Mouse (Mus musculus) stomach, embryonic 16.5 days (tissue): ENCODE data around the gene Gm13697. TPM values are rescaled to one million over a fixed set of nuclear protein-coding genes. Genes with fewer than 3 reads are reported as not detected.
A peak's percentile ranks its signal among the peaks of the same experiment; 100 is the strongest.

Experiments used
- ATAC-seq: fragments of 200-750 bp; cut with Nextera tagmentation; 2 replicates; pipeline ENCODE4 v1.8.0; 2017; ENCODE audit warnings: moderate number of reproducible peaks, moderate TSS enrichment; ENCODE audit not compliant: insufficient read depth, low FRiP score
- H3K27ac ChIP-seq: fragments of 300-500 bp; sonication (generic); 2 replicates; pipeline ENCODE4 v1.5.1; 2014; ENCODE audit warnings: low read length
- H3K27me3 ChIP-seq: fragments of 300-500 bp; sonication (generic); 2 replicates; pipeline ENCODE4 v1.6.1; 2014; ENCODE audit warnings: low read length, control low read depth, mixed read lengths; ENCODE audit not compliant: control insufficient read depth, insufficient read depth
- H3K36me3 ChIP-seq: fragments of 300-500 bp; sonication (generic); 2 replicates; pipeline ENCODE4 v1.6.1; 2014; ENCODE audit warnings: low read length; ENCODE audit not compliant: control insufficient read depth, insufficient read depth
- H3K4me1 ChIP-seq: fragments of 300-500 bp; sonication (generic); 2 replicates; pipeline ENCODE4 v1.6.1; 2014; ENCODE audit warnings: low read length, control low read depth, mixed read lengths; ENCODE audit not compliant: control insufficient read depth, insufficient read depth
- H3K4me2 ChIP-seq: fragments of 300-500 bp; sonication (generic); 2 replicates; pipeline ENCODE4 v1.6.1; 2014; ENCODE audit warnings: low read depth, low read length, mixed read lengths
- H3K4me3 ChIP-seq: fragments of 300-500 bp; sonication (generic); replicated peaks from 2 replicates; pipeline ENCODE4 v1.5.1; 2014; ENCODE audit warnings: mild to moderate bottlenecking, low read length
- H3K9ac ChIP-seq: fragments of 300-500 bp; sonication (generic); 2 replicates; pipeline ENCODE4 v1.6.1; 2014; ENCODE audit warnings: low read length
- H3K9me3 ChIP-seq: fragments of 300-500 bp; sonication (generic); replicated peaks from 2 replicates; pipeline ENCODE4 v1.6.1; 2016; ENCODE audit warnings: low read length, control low read depth; ENCODE audit not compliant: control insufficient read depth
- WGBS: fragments of 180-500 bp; shearing (Covaris S2); extraction: QIAGEN DNeasy Blood & Tissue Kit; methylation state at CpG from one replicate; pipeline ENCODE4 v1.1.7; 2014; 5-methylcytosine and 5-hydroxymethylcytosine counted together
- polyA plus RNA-seq: library from polyadenylated mRNA; unstranded; fragments of >200 nt; fragmentation: Nextera tagmentation; extraction: Ambion mirVana; gene quantifications from 2 replicates; pipeline ENCODE4 v1.2.1, GENCODE M21; 2015

The Gm13697 gene
- polyA plus RNA-seq, 1 experiment from 2014 or later, result not detected

DNA sequence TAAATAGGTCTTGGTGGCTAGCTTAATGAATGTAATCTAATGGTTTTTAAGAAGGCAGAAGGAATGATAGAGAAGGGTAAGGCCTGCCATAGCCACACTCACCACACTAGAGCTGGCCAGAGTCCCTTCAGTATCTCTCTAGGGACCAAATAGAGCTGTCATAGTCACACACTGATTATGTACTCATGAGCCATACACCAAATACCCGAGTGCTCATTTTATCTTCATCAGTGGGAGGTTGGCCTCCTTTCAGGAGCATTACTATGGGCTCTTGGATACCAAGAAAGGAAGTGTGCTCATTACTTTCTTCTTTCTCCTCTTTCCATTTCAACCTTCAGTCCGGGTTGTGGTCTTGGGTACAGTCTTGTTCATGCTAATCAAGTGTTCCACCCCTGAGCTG, 37.4 kb downstream of the Gm13697 start:
- 84% methylated on average over 2 of the region's 2 CpGs for WGBS
- no peaks in the 10 kb centered on the region for H3K9me3 ChIP-seq
- H3K4me2 ChIP-seq, result no peak overlapping the region
- H3K4me1 ChIP-seq, result no peaks in the 10 kb centered on the region
- no peak overlapping the region for H3K9ac ChIP-seq
- no peak for ATAC-seq
- H3K36me3 ChIP-seq, result no peaks in the 10 kb centered on the region
- no peak overlapping the region for H3K27ac ChIP-seq
- H3K4me3 ChIP-seq, result no peak overlapping the region
- H3K27me3 ChIP-seq, result no peaks in the 10 kb centered on the region

DNA sequence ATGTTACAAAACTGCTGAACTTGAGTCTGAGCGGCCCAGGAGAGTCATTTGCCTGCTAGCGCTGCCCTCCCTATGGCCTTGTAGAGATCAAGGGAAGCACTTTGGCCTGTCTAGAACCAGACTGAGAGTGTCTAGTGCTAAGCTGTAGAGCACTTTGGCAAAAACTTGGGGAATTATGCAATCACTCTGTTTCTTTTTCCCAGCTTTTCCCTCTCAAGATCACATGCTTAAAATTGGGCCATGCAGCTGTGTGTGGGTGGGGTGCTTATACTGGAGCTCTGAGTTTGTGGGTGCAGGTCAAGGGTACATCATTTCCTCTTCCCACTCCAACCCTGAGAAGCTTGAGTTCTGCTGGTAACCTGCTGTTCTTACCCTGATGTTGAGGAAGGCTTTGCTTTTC, 38.4 kb downstream of the Gm13697 start:
- Histone ChIP-seq H3K27ac (no peak overlapping the region), H3K4me1 (no peaks in the 10 kb centered on the region), H3K4me3 (no peak overlapping the region), H3K9me3 (no peaks in the 10 kb centered on the region), H3K4me2 (no peak overlapping the region), H3K36me3 (no peaks in the 10 kb centered on the region), H3K27me3 (no peaks in the 10 kb centered on the region), H3K9ac (no peak overlapping the region)
- 63% methylated on average over 2 of the region's 2 CpGs for WGBS
- peak; percentile 53; the same call in 1 of the 2 replicates for ATAC-seq

DNA sequence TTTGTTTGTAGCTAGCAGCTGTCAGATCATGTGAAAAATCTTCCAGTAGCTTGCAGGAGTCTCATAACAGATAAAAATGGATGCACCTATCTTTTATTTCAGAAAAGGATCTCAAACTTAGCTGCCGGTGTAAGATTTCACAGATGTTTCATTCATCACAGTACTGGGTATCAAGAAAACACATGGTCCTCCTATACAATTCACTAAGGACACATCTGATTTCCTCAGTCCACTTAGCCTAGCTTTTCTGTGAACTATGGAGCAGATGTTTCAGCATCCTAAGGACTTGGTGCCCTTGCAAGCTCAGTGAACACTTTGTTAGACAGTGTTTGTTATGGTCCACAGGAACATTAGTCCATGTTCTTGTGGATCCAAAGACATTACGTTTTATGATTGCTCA, 38.8 kb downstream of the Gm13697 start:
- Histone ChIP-seq H3K36me3 (no peaks in the 10 kb centered on the region), H3K27ac (no peak overlapping the region), H3K9me3 (no peaks in the 10 kb centered on the region), H3K4me3 (no peak overlapping the region), H3K27me3 (no peaks in the 10 kb centered on the region), H3K4me1 (no peaks in the 10 kb centered on the region), H3K9ac (no peak overlapping the region), H3K4me2 (no peak overlapping the region)
- ATAC-seq, result no peak
- WGBS, result 81% methylated on average over 2 of the region's 2 CpGs

DNA sequence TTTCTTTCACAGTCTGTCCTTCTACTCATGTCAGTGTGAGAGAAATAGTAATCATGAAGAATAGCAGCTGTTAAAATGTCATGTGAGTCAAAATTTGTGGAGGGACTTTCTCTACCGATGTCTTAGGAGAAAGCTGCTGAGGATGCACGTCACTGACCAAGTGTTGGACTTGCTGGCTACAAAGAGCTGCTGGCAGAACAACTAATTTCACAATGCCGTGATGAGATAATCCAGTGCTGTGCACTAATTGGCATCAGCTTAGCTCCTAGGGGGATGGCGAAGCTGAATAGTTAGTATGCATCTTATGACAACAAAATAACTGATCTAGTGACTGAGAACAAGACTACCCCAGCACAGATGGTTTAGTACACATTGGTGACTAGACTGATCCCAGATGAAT, 40.7 kb downstream of the Gm13697 start:
- H3K9me3 ChIP-seq, result no peaks in the 10 kb centered on the region
- WGBS, result 62% methylated on average over 4 of the region's 4 CpGs
- no peaks in the 10 kb centered on the region for H3K4me1 ChIP-seq
- H3K4me2 ChIP-seq, result no peak overlapping the region
- ATAC-seq, result no peak
- H3K27me3 ChIP-seq, result no peaks in the 10 kb centered on the region
- no peaks in the 10 kb centered on the region for H3K36me3 ChIP-seq
- H3K9ac ChIP-seq, result no peak overlapping the region
- H3K27ac ChIP-seq, result no peak overlapping the region
- no peak overlapping the region for H3K4me3 ChIP-seq

DNA sequence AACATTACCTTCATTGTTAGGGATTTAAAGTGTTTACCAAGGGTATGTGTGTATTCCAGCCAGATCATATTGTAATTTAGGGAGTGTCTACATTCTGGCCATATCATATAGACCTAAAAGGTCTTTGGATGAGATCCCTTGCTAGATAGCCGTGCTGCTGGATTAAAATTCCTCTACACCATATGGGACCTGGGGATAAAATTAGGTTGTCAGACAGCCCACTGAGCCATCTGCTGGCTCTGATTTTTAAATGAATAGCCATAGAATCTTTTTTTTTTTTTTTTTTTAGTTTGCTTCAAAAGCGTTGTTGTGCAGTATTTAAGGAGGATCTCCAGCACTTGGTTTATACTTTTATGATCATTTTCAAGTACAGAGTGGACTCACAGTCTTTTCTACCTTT, 48.0 kb downstream of the Gm13697 start:
- H3K9me3 ChIP-seq, result no peaks in the 10 kb centered on the region
- H3K27me3 ChIP-seq, result no peaks in the 10 kb centered on the region
- H3K9ac ChIP-seq, result no peak overlapping the region
- 89% methylated on average over 2 of the region's 2 CpGs for WGBS
- H3K4me3 ChIP-seq, result no peak overlapping the region
- H3K4me1 ChIP-seq, result no peaks in the 10 kb centered on the region
- no peak overlapping the region for H3K4me2 ChIP-seq
- ATAC-seq, result no peak
- no peaks in the 10 kb centered on the region for H3K36me3 ChIP-seq
- H3K27ac ChIP-seq, result no peak overlapping the region

DNA sequence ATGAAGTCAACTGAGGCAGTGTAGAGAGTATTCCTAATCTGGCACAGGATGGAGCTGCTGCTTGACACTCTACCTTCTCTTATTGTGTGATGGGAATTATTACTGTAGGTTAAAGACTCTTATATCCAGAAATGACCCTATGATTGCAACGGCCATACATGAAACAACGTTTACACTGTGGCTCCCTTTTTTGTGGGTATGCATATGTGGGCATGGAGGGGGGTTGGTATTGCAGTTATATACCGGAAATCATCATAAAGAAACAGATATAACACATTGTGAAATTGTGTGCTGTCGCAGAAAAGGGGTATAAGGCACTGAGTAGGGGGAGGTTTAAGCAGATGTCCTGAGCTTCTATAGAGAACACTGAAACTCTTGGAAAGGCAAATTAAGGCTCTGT, 51.5 kb downstream of the Gm13697 start:
- H3K27ac ChIP-seq, result no peak overlapping the region
- no peaks in the 10 kb centered on the region for H3K36me3 ChIP-seq
- no peak overlapping the region for H3K4me2 ChIP-seq
- no peak overlapping the region for H3K9ac ChIP-seq
- 80% methylated on average over 4 of the region's 4 CpGs for whole genome bisulfite sequencing
- no peak overlapping the region for H3K4me3 ChIP-seq
- H3K9me3 ChIP-seq, result no peaks in the 10 kb centered on the region
- no peak for ATAC-seq
- no peaks in the 10 kb centered on the region for H3K4me1 ChIP-seq
- no peaks in the 10 kb centered on the region for H3K27me3 ChIP-seq

Other genes starting within 250 kb of the Gm13697 start
- 12.2 and 13.0 TPM in 2 replicates for gene Fam171b, start 172.1 kb upstream of the Gm13697 start, polyA plus RNA-seq
- not detected in 2 replicates for gene Zswim2, start 43.5 kb upstream of the Gm13697 start, polyA plus RNA-seq
- not detected in 2 replicates for gene Gm13698, start 29.1 kb upstream of the Gm13697 start, polyA plus RNA-seq
- gene Gm13693, start 23.2 kb upstream of the Gm13697 start, polyA plus RNA-seq, result not detected in 2 replicates
- gene Gm13695, start 17.4 kb upstream of the Gm13697 start, polyA plus RNA-seq, result not detected in 2 replicates
- gene Gm13696, start 11.6 kb upstream of the Gm13697 start, polyA plus RNA-seq, result not detected in 2 replicates
- not detected in 2 replicates for gene Gm13694, start 5.8 kb upstream of the Gm13697 start, polyA plus RNA-seq
- gene Gm13691, start 5.8 kb downstream of the Gm13697 start, polyA plus RNA-seq, result not detected in 2 replicates